Mouse (Mus musculus) right cerebral cortex, postnatal 10 days (tissue): ENCODE data around the gene Sh3d21.
"Not testable (repeated sequence)": the region's sequence is repeated elsewhere in the genome, so short reads cannot be mapped to it uniquely, and the experiment has no call there.

Experiments
- DNase-seq, 2 experiments: peaks; one replicate each; pipeline ENCODE4 v3.0.0; 2021; ENCODE audit warnings: low spot score in 2 of 2

Gene Sh3d21

DNA sequence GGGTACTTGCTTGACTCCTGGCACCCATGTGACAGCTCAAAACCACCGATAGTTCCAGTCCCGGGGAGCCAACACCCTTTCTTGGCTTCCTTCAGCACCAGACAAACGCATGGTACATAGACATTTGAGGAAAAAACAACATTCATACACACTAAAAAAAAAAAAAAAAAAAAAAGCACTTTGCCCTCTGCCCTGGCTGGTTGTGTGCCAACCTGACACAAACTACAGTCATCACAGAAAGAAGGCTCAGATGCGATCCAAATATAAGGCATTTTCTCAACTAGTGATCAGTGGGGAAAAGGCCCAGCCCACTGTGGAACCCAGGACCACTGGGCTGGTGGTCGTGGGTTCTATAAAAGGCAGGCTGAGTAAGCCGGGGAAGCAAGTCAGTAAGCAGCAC is 5.6 kb upstream of the Sh3d21 start:
- no peak for DNase-seq

DNA sequence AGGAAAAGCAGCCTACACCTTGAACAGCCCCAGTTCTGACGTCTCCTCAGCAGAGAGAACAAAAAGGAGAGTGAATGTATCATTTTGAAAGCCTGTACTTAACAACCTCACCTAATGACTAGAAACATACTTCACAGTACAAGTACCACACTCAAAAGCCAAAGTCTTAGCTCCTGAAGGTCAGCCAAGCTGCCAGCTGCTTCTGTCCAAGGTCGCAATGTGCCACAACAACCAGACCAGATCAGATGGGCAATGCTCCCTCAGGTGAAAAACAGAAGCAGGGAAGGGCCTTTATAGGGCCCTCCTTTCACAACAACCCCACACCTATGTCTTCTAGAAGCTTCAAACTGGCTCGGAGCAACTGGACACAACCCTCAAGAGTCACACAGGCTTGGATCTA is 2.8 kb upstream of the Sh3d21 start:
- DNase-seq: no peak

DNA sequence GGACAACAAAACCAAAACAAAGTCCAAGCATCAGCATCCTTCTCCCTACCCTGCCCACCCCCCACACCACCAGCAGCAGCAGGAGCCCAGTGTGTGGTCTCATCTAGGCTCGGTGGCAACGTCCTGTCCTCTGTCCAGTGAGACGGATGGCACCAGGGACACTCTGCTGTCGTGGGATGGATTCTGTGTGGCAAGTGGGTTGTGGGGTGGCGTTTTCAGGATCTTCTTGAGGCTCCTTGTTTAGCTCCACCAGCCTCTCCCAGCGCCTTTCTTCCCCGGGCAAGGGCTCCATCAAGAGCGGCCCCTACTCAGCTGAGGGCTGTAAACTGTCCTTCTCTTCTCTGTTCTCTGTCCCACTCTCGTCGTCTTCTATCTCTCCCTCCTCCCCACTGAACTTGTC is 1.8 kb upstream of the Sh3d21 start:
- DNase-seq: not testable (repeated sequence)

DNA sequence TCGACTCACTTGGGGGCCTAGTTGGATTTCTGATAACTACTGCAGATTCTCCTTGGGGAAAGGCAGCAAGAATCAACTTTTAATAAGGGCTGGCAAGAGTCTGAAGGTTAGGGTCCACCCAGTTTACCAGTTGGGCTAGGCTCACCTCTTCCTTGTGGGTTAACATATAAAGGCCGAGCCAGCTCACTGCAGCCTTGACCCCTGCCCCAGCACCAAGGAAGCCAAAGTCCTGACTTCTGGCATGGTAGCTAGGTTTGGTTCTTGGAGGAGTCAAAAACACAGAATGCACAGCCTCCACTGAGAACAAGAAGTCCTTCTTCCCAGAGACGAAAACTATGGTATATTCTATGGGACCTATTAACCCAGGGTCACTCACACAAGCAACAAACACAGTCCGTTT is 394 bp upstream of the Sh3d21 start:
- DNase-seq: no peak

DNA sequence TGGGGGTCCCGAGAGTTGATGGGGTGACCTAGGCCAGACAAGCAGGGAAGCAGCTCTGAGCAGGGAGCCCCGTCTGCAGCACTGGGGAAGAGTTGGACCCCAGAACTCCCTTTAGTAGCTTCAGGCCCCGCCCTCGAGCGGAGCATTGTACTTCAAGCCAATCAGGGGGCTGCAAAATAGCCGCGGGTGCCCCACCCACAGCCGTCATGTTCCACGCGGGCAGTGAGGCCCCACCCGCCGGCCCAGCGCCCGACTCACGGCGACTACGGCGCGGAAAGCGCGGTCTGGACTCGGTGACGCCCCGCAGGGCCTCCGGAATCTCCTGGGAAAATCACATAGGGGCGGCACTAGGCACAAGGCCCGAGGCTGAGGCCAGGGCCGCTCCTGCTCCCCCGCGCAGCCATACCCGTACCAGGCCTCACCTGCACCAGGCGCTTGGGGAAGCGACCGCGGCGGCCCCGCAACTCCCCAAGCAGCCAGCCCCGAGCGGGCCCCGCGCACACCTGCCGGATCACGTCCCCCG is 686 bp downstream of the Sh3d21 start:
- DNase-seq: peak; percentile 91 to 93

DNA sequence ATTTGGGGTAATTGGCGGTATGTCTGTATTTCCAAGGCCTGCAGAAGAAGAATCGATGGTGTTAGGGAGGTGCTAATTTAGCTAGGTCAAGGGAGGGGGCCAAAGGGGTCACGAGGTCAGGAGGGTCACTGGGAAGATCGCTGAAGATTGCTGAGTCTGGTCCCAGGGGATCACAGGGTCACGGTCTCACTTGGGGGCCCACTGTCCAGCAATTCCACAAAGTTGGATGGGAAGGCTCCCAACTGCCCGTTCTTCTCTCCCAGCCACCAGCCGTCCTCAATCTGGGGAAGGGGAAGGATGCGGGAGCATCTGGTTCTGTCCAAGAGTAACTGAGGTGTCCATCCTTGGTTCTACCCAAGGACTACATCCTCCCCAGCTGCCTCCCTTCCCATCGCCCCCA is 1.3 kb downstream of the Sh3d21 start:
- no peak for DNase-seq

DNA sequence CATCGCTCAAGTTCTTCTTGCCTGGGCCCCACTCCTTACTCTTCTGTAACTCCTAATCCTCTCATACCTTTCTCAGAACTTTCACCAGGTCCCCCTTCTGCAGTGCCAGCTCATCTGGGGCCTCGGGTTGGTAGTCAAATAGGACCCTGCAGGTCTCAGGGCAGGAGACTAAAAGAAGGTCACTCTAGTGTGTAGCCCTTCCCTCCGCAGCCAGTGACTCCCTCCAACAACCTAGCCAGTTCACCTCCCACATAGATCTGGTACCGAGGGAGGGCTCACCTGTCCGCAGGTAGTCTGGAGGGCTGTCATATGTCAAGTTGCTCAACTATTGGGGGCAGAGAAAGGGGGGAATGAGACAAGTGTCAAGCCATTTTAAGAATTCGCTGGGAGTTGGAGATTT is 1.8 kb downstream of the Sh3d21 start:
- DNase-seq: no peak

DNA sequence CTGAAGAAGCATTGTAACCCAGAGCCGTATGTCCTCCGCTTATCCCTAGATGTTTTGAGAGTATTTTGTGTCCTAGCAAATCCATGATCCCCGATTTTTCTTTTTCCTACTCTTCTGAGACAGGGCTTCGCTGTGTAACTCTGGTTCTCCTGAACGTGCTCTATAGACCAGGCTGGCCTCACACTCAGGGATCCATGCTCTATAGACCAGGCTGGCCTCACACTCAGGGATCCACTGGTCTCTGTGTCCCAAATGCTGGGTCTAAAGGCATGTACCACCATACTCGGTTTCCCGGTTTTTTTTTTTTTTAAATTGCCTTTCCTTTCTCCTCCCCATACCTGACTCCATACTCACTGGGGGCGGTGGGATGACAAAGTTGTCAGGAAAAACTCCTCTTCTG is 2.3 kb downstream of the Sh3d21 start:
- no peak for DNase-seq

DNA sequence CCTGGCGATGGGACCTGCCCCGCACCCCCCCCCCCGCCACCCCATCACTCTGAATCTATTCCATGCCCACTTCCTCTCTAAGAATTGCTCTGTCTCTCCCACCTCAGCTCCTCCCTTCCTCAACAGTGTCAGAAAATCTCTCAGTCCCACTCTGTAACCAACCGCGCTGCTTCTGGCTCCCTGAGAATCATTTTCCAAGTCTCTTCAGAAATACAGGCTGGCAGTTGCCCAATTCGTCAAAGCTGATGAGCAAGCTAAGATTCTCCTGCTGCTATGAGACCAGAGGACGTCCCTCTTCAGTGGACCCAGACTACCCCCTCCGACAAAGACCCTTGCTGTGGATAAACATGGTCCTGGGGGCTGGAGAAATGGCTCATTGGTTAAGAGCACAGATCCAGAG is 3.8 kb downstream of the Sh3d21 start:
- peak; percentile 73 to 75 for DNase-seq

DNA sequence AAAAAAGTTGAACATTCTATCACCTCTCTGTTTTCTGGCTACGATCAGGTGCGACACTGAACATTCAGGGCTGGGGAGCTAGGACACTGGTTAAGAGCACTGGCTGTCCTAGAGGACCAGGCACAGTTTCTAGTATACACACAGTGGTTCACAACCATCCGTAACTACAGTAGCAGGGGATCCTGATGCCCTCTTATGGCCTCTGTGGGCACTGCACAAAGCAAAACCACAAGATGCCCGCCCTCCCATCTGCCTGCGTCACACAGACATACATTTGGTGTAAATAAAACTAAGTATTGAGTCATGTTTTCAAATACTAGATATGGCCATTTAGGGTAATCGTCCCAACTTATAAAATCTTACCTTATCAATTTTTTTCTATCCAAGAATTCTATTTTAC is 5.7 kb downstream of the Sh3d21 start:
- no peak for DNase-seq

DNA sequence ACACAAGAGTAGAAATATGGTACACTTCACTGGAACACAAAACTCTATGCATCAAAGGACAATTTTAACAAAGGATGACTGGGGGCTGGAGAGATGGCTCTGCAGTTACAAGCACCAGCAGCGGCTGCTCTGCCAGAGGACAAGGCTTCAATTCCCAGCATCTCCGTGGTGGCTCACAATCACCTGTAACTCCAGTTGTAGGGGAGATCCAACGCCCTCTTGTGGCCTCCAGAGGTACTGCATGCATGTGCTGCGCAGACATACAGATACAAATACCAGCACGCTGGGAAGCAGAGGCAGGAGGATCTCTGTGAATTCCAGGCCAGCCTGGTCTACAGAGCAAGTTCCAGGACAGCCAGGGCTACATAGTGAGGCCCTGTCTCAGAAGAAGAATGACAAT is 6.7 kb downstream of the Sh3d21 start:
- no peak for DNase-seq

DNA sequence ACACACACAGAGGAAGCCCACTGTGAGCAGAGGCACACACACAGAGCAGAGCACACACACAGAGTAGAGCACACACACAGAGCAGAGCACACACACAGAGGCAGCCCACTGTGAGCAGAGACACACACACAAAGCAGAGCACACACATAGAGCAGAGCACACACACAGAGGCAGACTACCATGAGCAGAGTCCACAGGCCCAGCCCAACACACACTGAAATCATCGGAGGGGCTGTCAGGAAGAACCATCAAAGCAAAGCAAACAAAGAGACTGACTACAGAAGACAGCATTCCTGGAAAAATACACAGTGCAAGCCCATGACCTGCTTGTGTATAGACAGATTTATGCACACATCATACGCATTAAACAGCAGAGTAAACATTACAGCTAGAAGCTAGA is 7.4 kb downstream of the Sh3d21 start:
- no peak for DNase-seq

DNA sequence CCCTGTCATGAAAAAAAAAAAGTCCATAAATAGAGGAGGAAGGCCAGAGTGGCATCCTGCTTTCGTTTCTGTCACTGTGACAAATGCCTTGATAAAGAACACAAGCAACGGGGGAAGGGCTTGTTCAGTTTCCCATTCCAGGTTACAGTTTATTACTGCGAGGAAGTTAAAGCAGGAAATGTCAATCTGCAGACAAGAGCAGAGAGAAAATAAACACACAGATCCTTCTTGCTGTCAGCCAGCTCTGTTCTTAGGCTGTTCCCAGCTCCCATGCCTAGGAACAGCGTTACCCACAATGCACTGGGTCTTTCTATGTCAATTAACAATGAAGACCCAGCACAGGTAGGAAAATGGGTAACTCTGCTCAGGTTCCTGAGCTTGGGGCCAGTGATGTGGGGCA is 8.1 kb downstream of the Sh3d21 start:
- DNase-seq: no peak

DNA sequence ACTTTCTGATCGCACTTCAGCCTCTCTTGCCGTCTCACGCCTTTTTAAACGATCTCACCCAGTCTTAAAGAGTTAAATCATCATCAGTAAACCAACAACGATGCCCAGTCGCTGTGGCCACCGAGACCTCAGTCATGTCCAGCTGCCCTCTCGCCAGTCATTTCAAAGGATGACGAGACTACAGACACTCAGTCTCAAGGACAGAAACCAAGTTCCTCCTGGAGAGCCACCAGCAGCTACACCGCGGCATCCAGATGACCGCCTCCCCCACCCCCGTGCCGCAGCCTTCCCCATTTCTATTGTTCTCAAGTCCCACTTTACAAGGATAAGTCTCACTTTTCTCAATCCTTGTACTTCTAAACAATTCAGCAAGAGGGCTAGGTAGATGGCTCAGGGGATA is 10.4 kb downstream of the Sh3d21 start:
- no peak for DNase-seq

DNA sequence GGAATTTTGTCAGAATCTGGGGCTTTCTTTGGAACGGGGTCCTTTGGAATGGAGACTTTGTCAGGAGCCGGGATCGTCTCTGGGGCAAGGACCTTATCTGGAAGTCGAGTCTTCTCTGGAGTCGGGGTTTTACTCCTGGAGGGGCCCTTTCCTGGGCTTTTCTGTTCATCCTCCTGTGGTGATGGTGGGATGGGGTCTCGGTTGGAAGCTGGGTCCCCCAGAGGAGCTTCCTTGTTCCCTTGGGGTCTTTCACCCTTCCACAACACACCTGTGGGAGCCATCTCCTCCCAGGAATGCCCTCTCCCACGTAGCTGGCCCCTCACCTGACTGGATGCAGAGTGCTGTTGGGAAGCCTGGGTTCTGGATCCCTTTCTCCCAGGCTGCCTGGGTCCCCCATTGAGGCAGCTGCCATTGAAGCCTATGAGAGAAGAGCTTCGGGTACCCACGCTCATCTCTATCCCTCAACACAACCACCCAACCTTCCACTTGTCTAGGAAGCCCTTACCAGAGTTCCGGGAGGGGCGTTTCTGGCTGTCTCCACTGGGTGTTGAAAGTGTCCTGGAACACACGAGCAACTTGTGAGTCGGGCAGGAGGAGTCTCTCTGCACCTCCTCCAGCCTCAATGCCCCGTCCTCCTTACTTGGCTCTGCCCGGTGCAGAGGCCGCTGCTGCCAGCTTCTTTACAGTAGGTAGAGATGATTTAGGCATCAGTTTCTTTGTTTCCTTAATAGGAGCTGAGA is 11.4 kb downstream of the Sh3d21 start:
- DNase-seq: no peak

DNA sequence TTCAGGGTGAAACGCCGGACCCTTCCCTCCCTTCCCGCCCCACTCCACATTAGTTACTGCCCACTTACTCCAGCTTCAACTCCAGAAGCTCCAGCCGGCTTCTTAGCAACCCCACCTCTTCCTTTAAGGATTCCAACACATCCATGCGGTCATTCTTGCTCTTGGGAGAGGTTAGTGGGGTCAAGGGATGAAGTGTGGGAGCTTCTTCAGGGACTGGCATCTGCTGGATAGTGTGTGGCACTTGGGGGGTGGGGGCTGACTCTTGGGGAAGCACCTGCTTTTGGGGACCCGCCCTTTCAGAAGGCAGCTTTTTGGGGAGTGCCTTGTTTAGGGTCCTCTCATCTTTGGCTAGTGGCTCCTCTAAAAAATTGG is 12.4 kb downstream of the Sh3d21 start:
- DNase-seq: no peak

DNA sequence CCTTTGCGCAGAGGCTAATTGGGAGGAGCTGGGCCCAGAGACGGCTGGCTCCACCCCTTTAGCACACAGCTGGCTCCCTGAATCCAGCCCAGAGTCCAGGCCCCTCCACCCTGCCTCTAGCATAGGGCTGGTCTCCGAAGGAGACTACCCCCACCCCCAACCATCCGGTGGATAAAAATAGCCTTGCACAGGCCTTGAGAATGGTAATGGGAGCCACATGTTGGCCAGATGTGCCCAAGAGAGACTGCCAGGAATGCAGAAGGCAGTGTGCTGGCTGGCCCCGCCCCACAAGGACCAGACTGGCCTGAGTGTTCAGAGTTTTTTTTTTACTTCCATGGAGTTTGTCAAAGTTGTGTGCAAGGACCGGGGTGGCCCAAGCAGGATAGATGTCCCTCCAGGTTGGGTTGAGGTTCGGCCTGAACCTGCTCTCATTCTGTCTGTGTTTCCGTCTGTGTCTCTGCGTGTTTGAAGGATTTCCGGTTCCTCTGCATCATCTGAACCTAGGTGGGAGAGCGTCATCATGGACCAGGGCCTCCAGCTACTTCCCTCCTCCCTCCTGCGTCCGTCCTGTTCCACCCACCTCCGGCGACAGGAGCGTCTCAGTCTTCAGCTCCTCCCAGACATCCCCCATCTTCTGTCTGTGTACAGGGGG is 12.9 kb downstream of the Sh3d21 start:
- no peak for DNase-seq

DNA sequence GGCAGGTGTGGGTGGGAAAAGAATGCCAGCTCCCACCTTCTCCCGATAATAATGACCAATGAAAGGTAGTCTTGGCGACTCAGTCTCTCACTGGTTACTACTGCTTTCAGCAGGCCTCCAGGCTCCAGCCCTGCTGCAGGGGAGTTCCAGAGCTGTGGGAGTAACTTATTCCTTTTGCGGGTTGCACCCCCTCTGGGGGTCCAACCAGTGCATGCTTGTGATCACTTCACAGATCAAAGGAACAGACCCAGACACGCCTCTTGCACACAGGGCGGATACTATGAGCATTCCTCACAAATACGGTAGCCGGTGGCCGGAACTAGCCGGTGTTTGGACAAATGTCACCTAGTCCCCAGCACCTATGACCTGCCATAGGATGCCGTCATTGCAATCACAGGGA is 13.5 kb downstream of the Sh3d21 start:
- DNase-seq: no peak

DNA sequence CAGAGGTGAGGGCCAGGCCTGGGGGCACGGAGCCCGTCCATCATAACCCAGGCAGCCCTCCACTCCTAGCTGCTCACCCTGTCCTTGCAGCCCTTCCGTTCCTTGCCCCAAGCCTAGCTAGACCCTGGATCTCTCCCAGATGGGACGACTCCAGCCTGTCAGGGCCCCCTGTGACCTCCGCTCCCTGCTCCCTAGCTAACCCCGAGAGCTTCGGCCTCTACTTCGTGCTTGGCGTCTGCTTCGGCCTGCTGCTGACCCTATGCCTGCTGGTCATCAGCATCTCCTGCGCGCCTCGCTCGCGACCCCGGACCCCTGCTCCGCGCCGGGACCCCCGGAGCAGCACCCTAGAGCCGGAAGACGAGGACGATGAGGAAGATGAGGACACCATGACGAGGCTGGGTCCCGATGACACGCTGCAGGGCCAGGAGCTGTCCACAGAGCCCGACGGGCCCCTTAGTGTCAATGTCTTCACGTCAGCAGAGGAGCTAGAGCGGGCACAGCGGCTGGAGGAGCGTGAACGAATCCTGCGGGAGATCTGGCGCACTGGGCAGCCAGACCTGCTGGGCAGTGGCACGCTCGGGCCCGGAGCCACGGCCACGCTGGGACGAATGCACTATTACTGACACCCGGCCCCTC is 14.1 kb downstream of the Sh3d21 start:
- DNase-seq: no peak

DNA sequence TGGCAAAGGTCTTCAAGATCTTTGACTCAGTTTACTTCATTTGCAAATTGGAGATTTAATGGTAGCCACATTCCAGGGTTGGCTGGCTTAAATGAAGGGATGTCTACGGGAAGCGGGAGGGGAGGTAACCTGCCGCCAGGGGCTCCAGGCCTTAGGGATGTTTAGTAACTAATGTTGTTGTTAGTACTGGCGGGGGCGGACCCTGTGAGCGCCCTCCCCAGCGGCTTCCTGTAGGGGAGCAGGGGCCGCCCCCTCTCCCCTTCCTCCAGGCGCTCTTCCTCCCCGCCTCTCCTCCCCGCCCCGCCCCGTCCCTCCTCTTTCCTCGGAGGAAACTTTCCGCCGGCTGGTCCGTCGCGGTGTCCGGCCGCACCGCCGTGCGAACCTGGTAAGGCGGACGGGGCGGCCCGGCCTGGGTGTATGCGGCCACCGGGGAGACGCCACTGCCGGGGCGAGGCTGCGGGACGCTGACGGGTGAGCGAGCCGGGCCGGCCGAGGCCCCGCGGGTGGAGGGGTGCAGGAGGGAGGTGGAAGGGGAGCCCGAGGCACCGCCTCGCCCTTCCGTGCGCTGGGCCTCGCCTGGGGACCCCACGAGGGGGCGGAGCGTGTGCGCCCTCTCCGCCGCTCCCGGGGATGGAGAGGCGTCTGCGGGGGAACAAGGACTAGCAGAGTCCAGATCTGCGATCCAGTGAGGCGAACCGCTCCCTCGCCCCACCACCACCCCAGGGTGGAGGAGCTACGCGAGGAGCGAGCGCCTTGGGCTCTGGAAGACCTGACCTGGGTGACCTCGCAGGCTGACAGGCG is 14.9 kb downstream of the Sh3d21 start:
- DNase-seq: no peak

DNA sequence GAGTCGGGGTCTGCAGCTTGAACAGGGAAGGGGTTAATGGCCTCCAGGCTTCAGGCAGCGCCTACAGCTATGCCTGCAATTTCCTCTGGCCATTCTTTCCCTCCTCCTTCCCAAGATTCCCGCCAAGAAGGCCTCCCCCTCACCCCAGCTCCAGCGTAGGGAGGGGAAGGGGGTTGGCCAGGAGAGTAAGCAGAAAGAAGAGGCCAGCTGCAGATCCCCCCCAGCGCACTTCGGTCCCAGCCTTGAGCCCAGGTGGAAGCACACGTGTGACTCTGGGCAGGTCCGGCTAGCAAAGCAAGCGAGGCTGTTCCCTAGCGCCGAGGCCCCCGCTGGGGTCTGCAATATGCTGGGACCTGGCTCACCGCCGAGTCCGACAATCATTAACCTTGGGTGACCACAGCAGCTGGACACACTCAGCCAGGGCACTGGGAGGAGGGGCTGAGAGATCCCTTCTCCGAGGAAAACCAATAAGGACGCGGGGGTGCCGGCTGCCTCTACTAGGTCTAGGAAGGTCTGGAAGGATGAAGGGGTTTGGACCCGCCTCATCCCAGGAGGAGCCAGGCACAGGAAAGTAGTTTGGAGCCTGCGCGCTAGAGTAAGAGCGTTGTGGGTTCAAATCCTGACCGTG is 15.6 kb downstream of the Sh3d21 start, which contains the start of gene Eva1b:
TSS of gene Eva1b (plus strand) at position 212 of the 628 bp plus-strand sequence.
- DNase-seq: no peak
